Mouse (Mus musculus) embryonic fibroblast, embryonic 13.5 days (primary cell): ENCODE results near the gene Gsdma3.

ENCODE experiments used
- CTCF ChIP-seq: IDR thresholded peaks from 2 replicates; pipeline ENCODE4 v1.5.1; 2011; ENCODE audit warnings: mild to moderate bottlenecking, control low read depth, low read length, moderate library complexity, borderline replicate concordance; ENCODE audit not compliant: insufficient read depth
- POLR2A ChIP-seq: IDR thresholded peaks from 2 replicates; pipeline ENCODE4 v1.6.1; 2011; ENCODE audit warnings: low read depth, mild to moderate bottlenecking, control low read depth, low read length, moderate library complexity

- no peak for TF ChIP-seq CTCF
- no peak for TF ChIP-seq POLR2A
Measured at GRCm38 (mm10) chr11:98584146-98584545, 42.0 kb upstream of the Gsdma3 start.
